Mouse (Mus musculus) heart, postnatal 0 days (tissue): ENCODE results near the gene Dock1. TPM values are rescaled to one million over a fixed set of nuclear protein-coding genes. Genes with fewer than 3 reads are reported as not detected.

Experiments
- ATAC-seq: fragments of 200-750 bp; cut with Nextera tagmentation; 2 replicates; pipeline ENCODE4 v1.8.0; 2017; ENCODE audit warnings: low read depth, moderate number of reproducible peaks, moderate library complexity; ENCODE audit not compliant: insufficient read depth
- DNase-seq: peaks from one replicate; pipeline ENCODE4 v3.0.0-alpha.2; 2016; ENCODE audit warnings: low spot score
- H3K27ac ChIP-seq: fragments of 300-500 bp; sonication (generic); 2 replicates; pipeline ENCODE4 v1.5.1; 2014; ENCODE audit warnings: low read depth, mild to moderate bottlenecking
- H3K27me3 ChIP-seq: fragments of 300-500 bp; sonication (generic); 2 replicates; pipeline ENCODE4 v1.6.1; 2014; ENCODE audit warnings: low read length, mixed read lengths; ENCODE audit not compliant: control insufficient read depth, insufficient read depth
- H3K36me3 ChIP-seq: fragments of 300-500 bp; sonication (generic); replicated peaks from 2 replicates; pipeline ENCODE4 v1.6.1; 2014; ENCODE audit warnings: low read length, mixed read lengths; ENCODE audit not compliant: control insufficient read depth, insufficient read depth
- H3K4me1 ChIP-seq: fragments of 300-500 bp; sonication (generic); 2 replicates; pipeline ENCODE4 v1.6.1; 2014; ENCODE audit warnings: antibody characterized with exemption; ENCODE audit not compliant: control insufficient read depth, insufficient read depth
- H3K4me2 ChIP-seq: fragments of 300-500 bp; sonication (generic); 2 replicates; pipeline ENCODE4 v1.6.1; 2014; ENCODE audit warnings: low read depth, mild to moderate bottlenecking, low read length, moderate library complexity
- H3K4me3 ChIP-seq: fragments of 300-500 bp; sonication (generic); 2 replicates; pipeline ENCODE4 v1.5.1; 2014; ENCODE audit warnings: low read depth, low read length
- H3K9ac ChIP-seq: fragments of 300-500 bp; sonication (generic); replicated peaks from 2 replicates; pipeline ENCODE4 v1.6.1; 2014; ENCODE audit warnings: low read depth, low read length, mixed read lengths
- H3K9me3 ChIP-seq: fragments of 300-500 bp; sonication (generic); replicated peaks from 2 replicates; pipeline ENCODE4 v1.6.1; 2016; ENCODE audit warnings: low read length; ENCODE audit not compliant: control insufficient read depth
- CTCF ChIP-seq: IDR thresholded peaks from 2 replicates; pipeline ENCODE4 v1.5.1; 2016; ENCODE audit warnings: antibody characterized with exemption, control low read depth, low read depth
- EP300 ChIP-seq: IDR thresholded peaks from 2 replicates; pipeline ENCODE4 v1.6.1; 2016; ENCODE audit warnings: antibody characterized with exemption, low read depth
- WGBS: fragments of 180-500 bp; shearing (Covaris S2); extraction: QIAGEN DNeasy Blood & Tissue Kit; methylation state at CpG from one replicate; pipeline ENCODE4 v1.1.7; 2014; 5-methylcytosine and 5-hydroxymethylcytosine counted together
- polyA plus RNA-seq: library from polyadenylated mRNA; unstranded; fragments of >200 nt; fragmentation: Nextera tagmentation; extraction: Ambion mirVana; gene quantifications from 2 replicates; pipeline ENCODE4 v1.2.1, GENCODE M21; 2015
- total RNA-seq: library from RNA; depleted of rRNA; stranded (reverse); fragments of >200 nt; gene quantifications from 2 replicates; pipeline ENCODE4 v1.2.3, GENCODE M21; 2014; ENCODE audit warnings: low replicate concordance

The Dock1 gene
- total and polyA plus RNA-seq, 2 experiments from 2014 or later: 9.7 to 15.2 TPM

DNA sequence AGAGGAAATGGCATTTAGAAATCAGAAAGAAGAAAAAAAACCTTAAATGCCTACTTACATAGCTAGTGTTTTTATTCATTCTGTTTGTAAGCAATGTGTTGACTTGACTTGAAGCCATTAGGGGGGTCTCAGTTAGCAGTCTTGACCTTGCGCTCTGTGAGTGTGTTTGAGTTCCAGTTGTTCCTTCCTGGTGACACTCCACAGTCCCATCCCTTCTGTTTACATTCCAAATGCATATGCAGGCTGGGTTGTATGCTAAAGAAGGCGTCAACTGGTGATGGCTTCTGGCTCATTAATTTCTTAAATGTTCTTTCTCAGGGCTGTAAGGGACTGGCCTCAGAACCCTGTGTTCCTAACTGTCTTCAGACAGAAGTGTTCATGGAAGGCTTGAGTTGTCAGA is 291.2 kb downstream of the Dock1 start:
- Histone ChIP-seq H3K4me3 (no peak overlapping the region), H3K27me3 (no peaks in the 10 kb centered on the region), H3K9ac (no peak overlapping the region), H3K36me3 (no peaks in the 10 kb centered on the region), H3K4me2 (no peak overlapping the region), H3K27ac (no peak overlapping the region), H3K9me3 (no peaks in the 10 kb centered on the region), H3K4me1 (no peaks in the 10 kb centered on the region)
- WGBS: 91% methylated on average over 2 of the region's 2 CpGs
- ATAC-seq (no peak), DNase-seq (no peak)
- TF ChIP-seq CTCF (no peak), EP300 (no peak)

DNA sequence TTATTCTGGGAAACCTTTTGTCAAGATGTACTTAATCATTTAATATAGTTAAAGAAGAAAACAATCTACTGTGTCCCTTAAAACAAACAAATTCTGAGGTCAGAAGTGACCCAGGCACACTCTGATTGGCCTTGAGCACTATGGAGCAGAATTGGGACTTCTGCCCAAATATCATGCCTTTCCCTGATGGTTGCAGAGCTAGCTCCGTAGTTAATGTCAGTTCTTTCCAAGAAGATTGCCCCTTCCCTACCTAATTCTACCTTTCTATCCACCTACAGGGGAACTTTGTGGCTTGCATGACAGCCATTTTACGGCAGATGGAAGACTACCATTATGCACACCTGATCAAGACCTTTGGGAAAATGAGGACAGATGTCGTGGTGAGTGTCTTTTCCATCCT is 319.8 kb downstream of the Dock1 start:
- Histone ChIP-seq H3K4me1 (no peaks in the 10 kb centered on the region), H3K27me3 (no peaks in the 10 kb centered on the region), H3K4me3 (no peak overlapping the region), H3K9ac (no peak overlapping the region), H3K9me3 (no peaks in the 10 kb centered on the region), H3K4me2 (no peak overlapping the region), H3K36me3 (peaks cover 7% of the 10 kb centered on the region; the same call in 1 of the 2 replicates), H3K27ac (no peak overlapping the region)
- DNase-seq: no peak
- no peak for ATAC-seq
- WGBS: 86% methylated on average over 3 of the region's 3 CpGs
- TF ChIP-seq EP300: no peak
- TF ChIP-seq CTCF: no peak

DNA sequence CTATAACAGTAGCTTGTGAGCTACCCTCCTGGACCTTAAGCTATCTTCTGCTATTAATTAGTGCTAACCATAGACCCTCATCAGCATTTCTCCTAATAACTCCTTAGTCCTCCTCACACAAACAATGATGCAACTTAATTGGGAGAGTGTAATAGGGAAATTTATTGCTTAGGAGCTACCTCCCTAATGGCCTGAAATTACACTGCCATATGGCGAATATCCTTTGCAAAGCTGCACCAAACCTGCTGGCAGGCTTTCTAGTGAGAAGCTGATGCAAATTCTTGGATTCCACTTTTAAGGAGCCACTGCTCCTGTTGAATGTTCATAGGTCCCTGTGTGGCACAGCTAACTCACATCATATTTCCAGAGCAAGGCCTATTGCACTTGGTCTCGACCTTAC is 320.5 kb downstream of the Dock1 start:
- Histone ChIP-seq H3K36me3 (peaks cover 7% of the 10 kb centered on the region; the same call in 1 of the 2 replicates), H3K4me2 (no peak overlapping the region), H3K9ac (no peak overlapping the region), H3K4me1 (no peaks in the 10 kb centered on the region), H3K27ac (no peak overlapping the region), H3K4me3 (no peak overlapping the region), H3K27me3 (no peaks in the 10 kb centered on the region), H3K9me3 (no peaks in the 10 kb centered on the region)
- TF ChIP-seq EP300 (no peak), CTCF (no peak)
- WGBS: 82% methylated on average over 2 of the region's 2 CpGs
- ATAC-seq (no peak), DNase-seq (no peak)

DNA sequence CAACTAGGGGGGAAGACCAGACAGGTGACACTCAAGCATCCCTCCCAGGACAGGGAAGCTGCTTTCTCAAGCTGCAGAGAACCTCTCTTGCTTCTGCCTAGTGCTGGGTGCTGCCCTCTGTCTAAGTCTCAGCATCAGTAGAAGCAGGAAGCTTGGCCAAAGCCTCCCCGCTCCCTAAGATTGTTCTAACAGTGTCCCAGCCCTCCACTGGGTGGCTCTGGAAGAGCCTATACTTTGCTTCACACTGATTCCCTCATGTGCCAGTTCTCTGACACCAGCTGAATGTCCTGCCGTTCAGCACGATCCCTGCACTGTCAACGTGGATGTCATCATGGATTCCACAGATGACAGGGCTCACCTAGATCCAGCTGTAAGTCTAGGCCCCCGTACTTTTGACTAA is 324.5 kb downstream of the Dock1 start:
- peaks cover 16% of the 10 kb centered on the region for H3K36me3 ChIP-seq
- H3K27ac ChIP-seq: no peak overlapping the region
- no peak for ATAC-seq
- DNase-seq: no peak
- H3K4me2 ChIP-seq: no peak overlapping the region
- no peaks in the 10 kb centered on the region for H3K4me1 ChIP-seq
- no peak overlapping the region for H3K9ac ChIP-seq
- TF ChIP-seq CTCF: no peak; the same call in 1 of the 2 replicates
- no peak for TF ChIP-seq EP300
- H3K27me3 ChIP-seq: no peaks in the 10 kb centered on the region
- no peaks in the 10 kb centered on the region for H3K9me3 ChIP-seq
- H3K4me3 ChIP-seq: no peak overlapping the region
- WGBS: 64% methylated on average over 5 of the region's 5 CpGs

DNA sequence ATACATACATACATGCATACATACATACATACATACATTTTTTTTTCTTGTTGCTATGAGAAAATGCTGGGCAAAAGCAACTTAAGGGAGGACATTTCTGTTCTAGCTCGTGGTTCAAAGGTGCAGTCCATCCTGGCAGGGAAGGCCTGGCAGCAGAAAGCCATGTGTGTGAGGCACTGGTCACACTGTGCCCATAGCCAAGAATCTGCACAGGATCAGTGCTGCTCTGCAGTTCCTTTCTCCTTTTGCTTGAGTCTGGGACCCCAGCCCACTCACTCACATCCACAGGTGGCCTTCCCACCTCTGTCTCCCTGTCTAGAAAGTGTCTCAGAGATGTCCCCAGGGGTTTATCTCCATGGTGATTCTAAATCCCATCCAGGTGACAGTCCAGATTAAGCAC is 331.8 kb downstream of the Dock1 start:
- no peaks in the 10 kb centered on the region for H3K9me3 ChIP-seq
- no peak for DNase-seq
- no peak overlapping the region for H3K9ac ChIP-seq
- no peaks in the 10 kb centered on the region for H3K4me1 ChIP-seq
- no peak overlapping the region for H3K4me3 ChIP-seq
- WGBS: 72% methylated on average over 1 of the region's 1 CpGs
- H3K4me2 ChIP-seq: no peak overlapping the region
- no peak overlapping the region for H3K27ac ChIP-seq
- H3K27me3 ChIP-seq: no peaks in the 10 kb centered on the region
- no peak for ATAC-seq
- TF ChIP-seq EP300: no peak
- no peak for TF ChIP-seq CTCF
- peaks cover 20% of the 10 kb centered on the region; the same call in 1 of the 2 replicates for H3K36me3 ChIP-seq

DNA sequence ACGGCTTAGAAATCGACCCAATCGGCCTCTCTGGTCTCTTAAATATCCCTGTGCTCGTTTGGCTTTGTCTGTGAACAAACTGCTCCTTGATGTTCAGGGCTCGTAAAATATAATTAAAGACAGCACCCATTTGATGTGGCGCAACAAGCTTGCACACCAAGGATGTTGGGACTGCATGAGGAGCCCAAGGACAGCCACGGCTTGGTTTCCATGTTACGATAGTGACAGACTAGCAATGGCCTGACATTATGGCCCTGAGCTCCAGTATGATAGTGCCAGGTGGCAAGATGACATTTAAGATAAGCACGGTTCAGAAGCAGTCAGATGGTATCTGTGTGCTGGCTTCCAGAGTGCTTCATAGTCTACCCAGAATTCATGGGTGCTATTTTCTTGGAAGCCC is 332.4 kb downstream of the Dock1 start:
- H3K4me3 ChIP-seq: no peak overlapping the region
- no peaks in the 10 kb centered on the region for H3K9me3 ChIP-seq
- WGBS: 86% methylated on average over 9 of the region's 9 CpGs
- no peaks in the 10 kb centered on the region for H3K27me3 ChIP-seq
- H3K4me1 ChIP-seq: no peaks in the 10 kb centered on the region
- peaks cover 20% of the 10 kb centered on the region; the same call in 1 of the 2 replicates for H3K36me3 ChIP-seq
- DNase-seq: no peak
- no peak overlapping the region for H3K27ac ChIP-seq
- no peak for ATAC-seq
- no peak overlapping the region for H3K9ac ChIP-seq
- no peak overlapping the region for H3K4me2 ChIP-seq
- TF ChIP-seq CTCF (no peak), EP300 (no peak)
